Mouse (Mus musculus) heart, adult 11 months (tissue): ENCODE measurements at regions not wholly inside any gene's neighbourhood (a gene's known extent, or its start where the extent isn't known, plus 50 kb on each side); places are given as distances from the start of the nearest gene placed in this dataset.

Experiments
- DNase-seq: peaks from one replicate; pipeline ENCODE4 v3.0.0; 2022

GRCm38 (mm10) chr13:47869670-47870532 lies 391.1 kb upstream of the Id4 start:
- peak; percentile 90 for DNase-seq

DNA sequence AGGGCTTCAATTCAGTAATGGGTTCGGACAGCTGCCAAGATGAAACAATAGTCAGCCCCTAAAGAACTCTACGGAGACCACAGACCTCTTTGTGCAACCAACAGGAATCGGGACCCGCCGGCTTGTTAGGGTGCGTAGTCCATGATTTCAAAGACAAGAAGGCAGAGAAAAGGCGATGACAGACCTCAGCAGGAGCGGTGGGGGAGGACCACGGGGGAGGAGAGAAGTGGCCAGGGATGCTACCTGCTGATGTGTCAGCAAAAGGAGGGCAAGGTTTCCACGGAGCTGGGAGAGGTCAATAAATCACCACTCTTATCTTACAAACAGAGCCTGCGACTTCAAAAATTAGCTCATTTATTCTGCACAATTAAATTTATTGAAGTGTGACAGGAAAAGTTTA lies 388.4 kb upstream of the Id4 start:
- DNase-seq, result no peak

DNA sequence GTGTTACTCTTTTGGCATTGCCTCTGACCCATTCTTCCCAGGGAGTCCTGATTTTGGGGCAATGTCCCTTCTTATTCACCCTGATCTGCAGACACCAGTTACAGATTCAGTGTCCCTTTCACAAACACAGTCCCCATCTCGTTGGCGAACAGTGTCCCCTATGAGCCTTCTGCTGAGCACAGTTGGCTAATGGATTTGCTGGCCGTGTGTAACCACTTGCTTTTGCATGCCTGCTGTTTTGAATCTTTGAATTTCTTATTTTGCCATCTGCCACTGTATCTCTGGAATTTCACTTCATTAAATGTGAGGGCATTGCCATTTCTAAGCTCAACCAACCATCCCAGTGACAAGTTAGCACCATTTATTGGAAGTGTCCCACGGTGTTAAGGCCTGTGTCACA lies 368.5 kb upstream of the Id4 start:
- DNase-seq, result no peak

DNA sequence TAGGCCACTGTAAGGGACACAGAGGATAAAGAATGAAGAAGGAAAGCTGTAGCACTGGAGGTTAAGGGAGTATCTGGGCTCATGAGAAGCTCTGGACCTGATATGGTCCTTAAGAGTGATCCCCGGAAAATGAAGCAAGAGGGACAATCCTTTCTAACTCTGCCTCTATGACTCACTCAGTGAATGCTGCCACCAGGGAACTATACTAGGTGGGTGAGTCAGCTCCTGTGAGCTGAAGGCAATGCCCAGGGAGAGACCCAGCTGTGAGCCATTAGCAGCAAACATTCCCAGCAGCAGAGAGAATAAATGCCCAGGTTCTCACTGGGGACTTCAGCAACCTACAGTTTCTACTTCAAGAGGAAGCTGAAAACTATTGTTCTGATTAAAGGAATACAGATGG lies 366.7 kb upstream of the Id4 start:
- no peak for DNase-seq

- DNase-seq, result no peak
These were observed 365.8 kb upstream of the Id4 start for GRCm38 (mm10) chr13:47895256-47895655.

DNA sequence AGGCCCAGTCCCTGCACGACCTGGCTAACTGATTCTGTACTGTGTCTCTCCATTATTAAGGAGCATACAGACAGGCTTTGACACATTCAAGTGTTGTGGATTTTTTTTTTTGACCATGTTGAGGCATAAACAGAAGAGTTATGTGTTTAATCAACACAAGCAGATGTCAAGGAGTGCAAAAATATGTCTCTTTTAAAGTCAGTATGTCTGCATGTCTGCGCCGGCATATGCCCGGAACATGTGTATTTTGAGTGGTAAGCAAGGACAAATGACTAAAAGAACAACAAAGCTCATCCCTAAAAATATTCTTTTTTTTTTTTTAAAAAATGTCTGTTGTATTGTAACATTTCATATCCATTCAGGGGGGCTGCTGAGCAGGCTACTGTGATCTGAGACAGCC lies 364.4 kb upstream of the Id4 start:
- no peak for DNase-seq

DNA sequence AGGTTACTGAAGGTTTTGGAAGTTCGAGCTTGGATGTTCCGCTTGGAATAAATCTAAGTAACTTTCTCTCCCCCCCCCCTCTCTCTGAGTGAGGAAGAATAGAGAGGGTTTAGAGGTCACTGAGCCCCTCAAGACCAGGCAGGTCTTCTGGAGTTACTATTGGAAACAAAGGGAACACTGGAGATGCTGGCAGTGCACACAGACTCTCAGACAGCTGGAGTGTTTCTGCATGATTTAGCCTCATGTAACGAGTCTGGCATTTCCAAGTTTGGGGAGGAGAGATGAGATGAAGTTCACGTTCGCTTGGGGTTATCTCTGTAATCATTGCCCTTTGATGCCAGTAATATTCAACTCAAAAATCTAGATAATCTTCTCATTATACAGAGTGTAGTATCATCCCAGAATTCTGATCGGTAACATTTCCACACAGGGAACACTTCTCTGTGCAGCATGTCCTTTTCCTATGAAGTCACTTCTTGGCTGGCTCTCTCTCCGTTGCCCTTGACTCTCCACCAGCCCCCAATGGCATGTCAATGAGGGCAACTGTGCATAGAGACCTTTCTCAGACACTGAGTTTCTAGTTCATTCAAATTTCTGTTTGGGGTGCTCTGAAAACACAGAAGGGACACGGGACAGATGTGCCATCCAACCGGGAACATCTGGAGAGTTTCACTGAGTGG lies 351.0 kb upstream of the Id4 start:
- DNase-seq, result peak; percentile 84

DNA sequence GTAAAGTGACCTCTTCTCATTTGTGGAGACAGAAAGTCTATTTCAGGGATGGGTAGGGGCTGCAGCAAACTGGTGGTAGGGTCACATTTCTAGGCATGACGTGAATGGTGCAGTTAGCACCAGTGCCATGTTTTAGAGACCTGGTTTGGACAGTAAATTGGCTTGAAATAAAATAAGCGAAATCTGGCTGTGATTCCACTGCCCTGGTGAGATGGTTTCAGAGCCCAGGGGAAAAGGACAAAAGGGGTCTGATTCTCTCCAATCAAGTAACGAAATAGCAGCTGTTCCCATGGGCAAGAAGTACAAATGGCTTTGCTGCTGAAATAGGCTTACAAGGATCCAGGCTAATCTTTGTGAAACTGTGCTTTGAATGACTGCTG lies 350.5 kb upstream of the Id4 start:
- peak; percentile 87 for DNase-seq

DNA sequence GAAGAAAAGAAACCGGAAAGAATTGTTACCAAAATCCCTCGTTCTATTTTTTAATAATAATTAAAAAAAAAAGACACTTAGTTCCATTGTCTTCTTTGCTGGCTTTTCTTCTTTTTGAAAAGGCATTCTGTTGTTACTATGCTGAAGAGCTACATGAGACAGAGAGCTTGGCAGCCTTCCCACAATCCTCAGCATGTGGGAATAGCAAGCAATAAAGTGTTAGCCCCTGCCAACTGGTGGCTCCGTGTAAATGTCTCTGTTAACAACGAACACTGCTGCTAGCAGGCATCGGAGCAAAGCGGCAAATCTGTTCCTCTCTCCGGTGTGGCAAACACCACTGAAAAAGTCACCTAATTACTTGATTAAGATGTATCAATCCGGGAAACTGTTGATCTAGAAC lies 344.6 kb upstream of the Id4 start:
- peak; percentile 71 for DNase-seq

- DNase-seq, result peak; percentile 36
These were observed 343.7 kb upstream of the Id4 start for GRCm38 (mm10) chr13:47917370-47917769.

DNA sequence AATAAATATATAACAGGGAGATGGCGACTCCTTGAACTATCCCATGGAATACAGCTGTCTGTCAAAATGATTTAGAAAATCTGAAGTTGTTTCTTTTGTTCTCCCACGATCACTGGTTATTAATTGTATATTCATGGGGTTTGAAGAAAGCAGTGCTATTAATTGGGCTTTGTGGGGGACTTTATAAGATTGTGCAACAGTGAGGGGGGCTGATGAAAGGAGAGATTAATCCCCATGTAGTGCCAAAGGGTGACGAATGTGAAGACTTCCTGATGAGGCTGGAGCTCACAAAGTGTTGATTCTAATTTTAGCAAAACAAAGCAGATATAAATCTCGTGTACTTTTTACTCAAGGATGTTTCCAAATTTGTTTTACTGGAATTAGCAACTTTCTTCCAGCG lies 340.0 kb upstream of the Id4 start:
- DNase-seq, result no peak

DNA sequence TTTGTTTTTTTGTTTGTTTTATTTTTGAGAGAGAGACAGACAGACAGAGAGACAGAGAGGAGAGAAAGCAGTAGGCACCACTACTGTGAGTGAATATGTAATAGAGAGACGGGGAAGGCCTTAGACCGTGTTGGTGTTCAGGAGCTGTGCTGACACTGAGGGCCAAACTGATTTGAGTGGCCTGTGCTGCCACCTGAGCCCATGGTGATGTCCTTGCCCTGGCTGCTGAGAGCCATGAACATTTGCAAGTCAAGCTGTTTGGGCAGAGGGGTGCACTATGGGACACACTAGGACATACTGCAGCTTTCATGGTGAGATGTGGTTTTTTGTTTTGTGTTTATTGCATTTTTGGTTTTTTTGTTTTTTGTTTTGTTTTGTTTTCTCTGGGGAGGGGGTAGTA lies 320.3 kb upstream of the Id4 start:
- DNase-seq, result peak; percentile 54

DNA sequence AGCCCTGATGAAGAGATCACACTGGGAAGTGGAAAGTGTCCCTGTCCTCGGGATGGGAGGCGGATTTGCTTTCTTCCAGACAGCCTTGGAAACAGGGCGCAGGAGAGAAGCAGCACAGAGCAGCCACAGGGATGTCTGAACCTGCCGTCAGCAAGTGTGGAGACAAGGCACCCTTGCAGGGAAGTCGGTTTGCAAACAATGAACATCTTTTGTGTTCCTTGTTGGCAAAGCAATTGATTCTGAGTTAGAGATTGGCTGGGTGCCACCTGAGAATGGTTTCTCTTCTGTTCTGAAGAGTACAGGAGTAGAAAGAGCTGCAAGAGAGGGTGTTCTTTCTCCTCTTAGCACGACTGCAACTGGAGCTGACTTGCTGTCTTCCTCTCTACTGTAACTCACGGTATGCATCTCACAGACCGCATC lies 318.6 kb upstream of the Id4 start:
- peak; percentile 58 for DNase-seq

GRCm38 (mm10) chr13:47943645-47944044 lies 317.4 kb upstream of the Id4 start:
- DNase-seq, result peak; percentile 53

- peak; percentile 76 for DNase-seq
These were observed 312.7 kb upstream of the Id4 start for GRCm38 (mm10) chr13:47948098-47948865.

DNA sequence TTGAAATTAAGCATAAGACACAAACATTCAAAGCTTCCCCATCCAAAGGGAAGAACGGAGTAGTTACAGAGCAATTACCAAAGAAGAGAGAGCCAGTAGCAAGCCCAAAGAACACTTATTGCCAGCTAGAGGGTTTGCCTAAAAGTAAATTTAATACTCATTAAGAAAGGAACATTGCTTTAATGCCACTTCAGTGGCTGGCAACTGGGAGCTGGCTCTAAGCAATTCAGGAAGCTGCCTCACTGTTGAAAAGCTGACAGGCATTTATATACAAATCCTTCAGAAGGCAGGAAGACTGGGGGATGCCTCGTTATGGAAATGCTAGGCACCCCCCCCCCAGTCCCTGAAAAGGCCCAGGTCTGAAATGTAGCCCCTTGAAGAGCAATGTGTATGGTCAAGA lies 310.6 kb upstream of the Id4 start:
- no peak for DNase-seq

DNA sequence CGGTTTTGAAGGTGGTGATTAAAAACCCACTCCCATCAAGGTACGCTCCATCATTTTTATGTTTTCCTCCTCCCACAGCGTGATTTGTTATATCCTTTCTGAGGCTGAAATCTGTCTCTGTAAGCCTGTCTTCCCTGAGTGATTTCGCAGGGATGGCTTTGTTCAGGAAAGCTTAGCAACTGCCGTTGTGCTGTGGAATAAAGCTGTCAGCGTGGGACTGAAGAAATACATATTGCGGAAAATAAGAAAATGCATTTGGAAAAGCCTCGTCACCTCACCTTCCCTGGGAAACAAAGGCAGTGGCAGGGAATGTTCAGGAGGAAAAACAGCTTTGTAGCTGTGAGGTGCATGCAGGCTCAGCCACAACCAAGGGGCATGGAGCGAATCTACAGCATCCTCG lies 310.0 kb upstream of the Id4 start:
- no peak for DNase-seq

DNA sequence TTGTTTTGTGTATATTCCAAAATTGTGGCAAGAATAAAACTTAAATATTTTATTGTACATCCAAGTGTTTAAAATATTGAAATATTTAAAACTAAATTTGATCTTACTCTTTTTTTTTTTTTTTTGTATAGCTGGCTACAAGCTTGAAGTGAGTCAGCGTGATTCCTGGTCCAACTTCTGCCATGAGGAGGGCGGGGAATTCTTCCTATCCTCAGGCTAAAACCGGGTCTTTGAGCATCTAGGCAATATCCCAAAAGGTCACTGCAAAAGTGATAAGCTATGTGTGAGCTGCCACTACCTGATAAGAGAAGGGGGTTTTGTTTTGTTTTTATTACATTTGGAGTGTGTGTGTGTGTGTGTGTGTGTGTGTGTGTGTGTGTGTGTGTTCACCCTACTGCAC lies 308.1 kb upstream of the Id4 start:
- DNase-seq, result no peak

GRCm38 (mm10) chr13:47953776-47954175 lies 307.3 kb upstream of the Id4 start:
- no peak for DNase-seq

- DNase-seq, result no peak
These were observed 305.5 kb upstream of the Id4 start for GRCm38 (mm10) chr13:47955504-47955903.

DNA sequence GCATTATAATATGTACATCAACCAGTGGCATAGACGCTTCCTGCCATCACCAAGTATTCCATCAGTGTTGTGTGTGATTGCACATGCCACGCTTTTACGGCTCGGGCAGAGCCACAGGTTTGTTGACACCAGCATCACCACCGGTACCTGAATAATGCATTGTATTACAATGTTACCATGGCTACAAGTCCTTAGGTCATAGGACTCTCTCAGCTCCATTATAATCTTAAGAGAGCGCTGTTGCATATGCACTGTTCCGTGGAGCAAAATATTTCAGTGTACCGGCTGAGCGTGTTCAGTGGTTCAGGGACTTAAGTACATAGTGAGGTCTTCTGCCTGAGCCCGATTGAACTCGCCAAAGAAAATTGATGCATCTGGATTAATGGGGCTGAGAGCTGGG lies 303.4 kb upstream of the Id4 start:
- no peak for DNase-seq

DNA sequence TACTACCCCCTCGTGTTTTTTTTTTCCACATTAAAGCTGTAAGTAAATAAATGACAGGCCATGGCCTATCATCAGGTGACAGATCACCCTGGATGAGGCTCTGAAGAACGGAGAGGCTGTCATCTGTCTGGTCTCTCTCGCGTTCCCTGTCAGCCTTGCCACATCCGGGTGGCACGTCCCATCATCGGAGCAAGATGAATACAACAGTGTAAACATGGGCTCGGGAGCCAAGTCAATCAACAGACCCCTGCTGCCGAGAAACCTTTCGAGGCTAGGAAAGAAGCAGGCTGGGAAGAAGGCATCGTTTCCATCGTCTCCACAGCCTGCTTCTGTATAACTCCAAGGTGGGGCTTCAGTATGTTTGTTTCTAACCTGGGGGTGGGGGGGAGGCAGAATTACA lies 286.8 kb upstream of the Id4 start:
- DNase-seq, result no peak

GRCm38 (mm10) chr13:47974756-47975515 lies 286.1 kb upstream of the Id4 start:
- DNase-seq, result no peak
